Mouse (Mus musculus): Measurements from ENCODE around the gene Moap1.

- TF ChIP-seq POLR2A (IDR thresholded peaks at IDR 0.05; ENCODE audit: borderline replicate concordance, control insufficient read depth, low read depth, low read length) = 0 out of 2 replicates have a peak, but pooled peaks have one; percentile 13
- no peak for TF ChIP-seq CTCF (IDR thresholded peaks at IDR 0.05; ENCODE audit: control insufficient read depth, insufficient read depth, low read length)
Observed at GRCm38 (mm10) chr12:102704457-102705198, 38.8 kb downstream of the Moap1 start, which contains the start of gene Itpk1.

Data from bone marrow, adult 2 months (tissue).